Mouse (Mus musculus) fat pad, adult 2 months (tissue): ENCODE results near the gene Ccdc157.

ENCODE experiments used
- DNase-seq: peaks from one replicate; pipeline ENCODE4 v3.0.0-alpha.2; 2011; ENCODE audit warnings: low read depth, low spot score; ENCODE audit errors: extremely low read depth

The Ccdc157 gene

DNA sequence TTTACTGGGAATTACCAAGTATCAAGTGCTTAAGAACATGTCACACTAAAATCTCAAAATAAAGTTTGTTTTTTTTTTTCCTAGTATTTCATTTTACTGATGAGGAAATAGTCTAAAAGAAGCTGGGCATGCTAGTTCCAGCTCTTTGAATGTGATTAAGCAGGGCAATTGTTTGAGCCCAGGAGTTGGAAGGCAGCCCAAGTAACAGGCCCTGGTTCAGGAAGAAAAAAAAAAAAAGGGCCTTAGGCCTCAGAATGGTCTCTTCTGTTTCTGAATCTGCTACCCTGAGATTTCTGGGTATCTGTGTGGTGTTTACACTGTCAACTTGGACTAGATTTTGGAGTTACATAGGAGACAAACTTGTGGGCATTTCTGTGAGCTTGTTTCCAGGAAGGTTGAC, 23.4 kb upstream of the Ccdc157 start:
- no peak for DNase-seq

DNA sequence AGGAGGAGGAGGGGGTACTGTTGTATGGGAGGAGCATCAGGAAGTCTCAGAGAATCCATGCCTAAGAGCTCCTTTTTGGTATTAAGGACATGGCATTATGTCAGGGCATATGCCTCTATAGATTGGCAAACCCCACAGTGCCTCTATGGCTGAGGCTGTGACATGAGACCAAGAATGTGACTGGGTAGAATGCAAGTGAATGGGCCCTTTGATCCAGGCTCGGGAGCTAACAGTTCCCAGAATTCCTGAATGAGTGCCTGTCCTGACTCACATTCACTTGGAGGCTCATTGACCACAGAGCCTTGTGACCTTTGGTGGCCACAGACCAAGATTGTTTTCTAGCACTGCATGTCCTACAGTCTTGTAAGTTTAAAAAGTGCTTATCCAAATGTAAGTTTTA, 22.0 kb upstream of the Ccdc157 start:
- DNase-seq, result no peak

DNA sequence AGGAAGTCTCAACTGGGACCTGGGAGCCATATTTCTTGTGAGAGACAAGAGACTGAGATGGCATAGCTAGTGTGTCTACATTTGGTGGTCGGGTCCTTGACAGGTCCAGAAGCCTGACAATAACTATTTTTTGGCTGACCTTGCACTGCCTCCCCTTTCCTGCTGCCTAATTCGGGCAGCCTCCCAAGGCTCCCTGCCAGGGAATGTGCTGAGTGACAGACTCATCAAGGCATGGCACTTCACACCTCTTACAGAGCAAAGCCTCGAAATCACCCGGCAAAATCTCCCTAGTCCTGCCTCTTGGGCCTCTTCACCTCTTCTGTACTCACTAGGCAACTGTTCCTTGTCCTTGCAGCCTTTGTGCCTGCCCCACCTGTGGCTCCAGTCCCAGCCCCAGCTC, 17.6 kb upstream of the Ccdc157 start:
- no peak for DNase-seq

DNA sequence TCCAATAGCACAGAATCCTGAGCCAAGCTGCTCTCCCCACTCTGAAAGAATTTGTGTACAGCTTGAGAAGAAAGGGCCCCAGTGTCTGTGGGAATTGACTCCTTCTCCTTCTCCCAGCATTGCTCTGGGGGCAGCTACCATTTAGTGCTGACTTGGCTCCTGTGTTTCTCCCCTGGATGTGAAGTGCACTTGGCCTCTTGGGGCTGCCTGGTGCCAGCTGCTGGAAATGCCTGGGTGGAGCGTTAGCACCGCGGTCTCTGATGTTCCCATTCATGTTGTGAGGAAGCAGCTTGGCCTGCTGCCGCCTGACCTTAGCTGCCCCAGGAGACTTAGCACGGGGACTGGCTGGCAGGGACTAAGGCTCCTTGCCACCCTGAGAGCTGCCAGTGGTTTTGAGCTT, 14.5 kb upstream of the Ccdc157 start:
- no peak for DNase-seq

DNA sequence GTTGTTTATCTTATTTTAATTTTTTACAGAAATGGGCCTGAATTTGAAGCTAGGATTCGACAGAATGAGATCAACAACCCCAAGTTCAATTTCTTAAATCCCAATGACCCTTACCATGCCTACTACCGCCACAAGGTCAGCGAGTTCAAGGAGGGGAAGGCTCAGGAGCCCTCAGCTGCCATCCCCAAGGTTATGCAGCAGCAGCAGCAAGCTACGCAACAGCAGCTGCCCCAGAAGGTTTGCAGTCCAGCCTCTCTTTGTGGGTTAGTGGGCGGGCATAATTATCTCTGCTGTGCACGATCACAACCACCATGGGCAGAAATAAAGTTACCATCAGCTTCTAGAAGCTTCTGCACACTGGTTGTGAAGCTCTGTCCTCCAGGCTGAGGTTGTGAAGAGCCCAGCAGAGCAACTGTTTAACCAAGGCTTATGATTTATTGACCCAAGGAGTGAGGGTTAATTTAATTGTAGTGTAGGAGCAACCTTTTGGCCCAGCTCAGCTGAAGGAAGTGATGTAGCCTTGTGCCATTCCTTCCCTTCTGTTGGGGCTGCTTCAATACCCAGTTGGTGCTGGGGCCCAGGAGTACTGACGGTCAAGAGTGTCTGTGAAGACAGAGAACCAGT, 6.5 kb upstream of the Ccdc157 start:
- no peak for DNase-seq

DNA sequence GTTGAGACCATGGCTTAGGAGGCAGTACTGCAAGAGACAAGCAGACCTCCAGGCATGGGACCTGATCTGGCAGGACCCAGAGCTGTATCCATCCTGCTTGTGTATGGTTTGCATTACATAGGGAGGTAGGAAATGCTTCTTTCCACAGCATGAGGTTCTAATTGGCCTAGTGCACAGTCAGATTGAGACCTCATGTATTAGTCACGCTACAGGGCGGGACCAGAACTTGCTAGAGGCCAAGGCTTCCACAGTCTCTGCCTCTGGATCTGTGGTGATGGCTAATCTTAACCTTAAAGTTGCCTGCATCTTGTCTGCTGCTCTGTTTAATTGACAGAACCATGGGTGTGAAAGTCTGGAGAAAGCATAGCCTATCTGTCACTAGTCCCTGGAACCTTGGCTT, 4.6 kb upstream of the Ccdc157 start:
- DNase-seq, result no peak

DNA sequence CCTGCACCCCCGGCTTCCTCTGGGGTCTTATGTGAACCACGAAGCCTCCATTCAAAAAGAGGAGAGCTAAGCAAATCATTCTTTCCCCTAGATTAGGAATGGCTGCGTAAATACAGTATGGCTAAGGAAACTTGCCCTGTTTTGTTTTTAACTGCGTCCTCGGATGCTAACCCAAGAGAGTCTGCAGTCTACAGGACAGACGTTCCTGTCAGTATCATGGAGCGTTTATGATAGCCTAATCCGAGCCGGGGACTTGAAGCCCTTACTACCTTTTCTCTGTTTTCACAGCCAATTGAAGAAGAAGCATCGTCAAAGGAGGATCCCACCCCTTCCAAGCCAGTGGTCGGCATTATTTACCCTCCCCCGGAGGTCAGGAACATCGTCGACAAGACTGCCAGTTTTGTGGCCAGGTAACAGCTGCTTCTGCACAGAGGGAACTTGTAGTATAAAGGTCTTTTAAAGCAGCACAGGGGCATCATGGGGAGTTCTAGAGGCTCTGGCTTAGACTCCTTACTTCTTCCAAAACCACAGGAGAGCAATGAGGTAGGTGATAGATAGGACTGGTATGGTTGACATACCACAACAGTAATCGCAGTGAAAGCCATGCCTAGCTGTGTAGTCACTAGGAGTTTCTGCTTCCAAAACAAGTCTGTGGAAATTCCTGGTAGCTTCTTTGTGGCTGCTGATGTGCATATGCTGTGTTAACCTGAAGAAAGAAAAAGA, 826 bp upstream of the Ccdc157 start:
- DNase-seq, result no peak

DNA sequence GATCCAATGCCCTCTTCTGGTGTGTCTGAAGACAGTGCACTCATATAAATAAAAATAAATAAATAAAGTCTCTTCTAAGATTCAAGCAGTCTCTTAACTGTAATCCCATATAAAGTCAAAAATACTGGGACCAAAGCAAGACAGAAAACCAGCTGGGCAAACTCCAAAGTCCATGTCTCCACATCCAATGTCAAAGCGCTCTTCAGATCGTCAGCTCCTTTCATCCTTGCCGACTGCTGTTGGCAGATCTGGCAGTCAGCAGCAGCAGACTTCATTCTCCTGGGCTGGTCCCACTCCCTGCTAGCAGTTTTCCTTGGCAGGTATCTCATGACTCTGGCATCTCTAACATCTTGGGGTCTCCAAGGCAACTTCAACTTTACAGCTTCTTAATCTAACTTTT, 1.4 kb downstream of the Ccdc157 start:
- DNase-seq, result no peak

DNA sequence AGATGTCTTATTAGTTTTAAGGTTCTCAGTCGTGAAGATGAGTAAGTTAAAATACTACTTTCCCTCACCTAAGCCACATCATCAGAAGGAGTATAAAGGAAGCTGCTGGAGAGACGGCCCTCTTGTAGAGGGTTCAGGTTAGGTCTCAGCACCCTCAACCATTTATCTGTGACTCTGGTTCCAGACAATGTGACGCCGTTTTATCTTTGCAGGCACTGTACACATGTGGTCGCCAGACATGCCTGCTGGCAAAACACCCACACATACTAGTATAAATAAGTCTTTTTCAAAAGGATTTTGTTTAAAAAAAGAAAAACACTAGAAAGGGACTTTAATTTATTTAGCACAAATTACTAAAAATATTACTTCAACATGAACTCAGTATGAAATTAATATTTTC, 4.5 kb downstream of the Ccdc157 start:
- no peak for DNase-seq

DNA sequence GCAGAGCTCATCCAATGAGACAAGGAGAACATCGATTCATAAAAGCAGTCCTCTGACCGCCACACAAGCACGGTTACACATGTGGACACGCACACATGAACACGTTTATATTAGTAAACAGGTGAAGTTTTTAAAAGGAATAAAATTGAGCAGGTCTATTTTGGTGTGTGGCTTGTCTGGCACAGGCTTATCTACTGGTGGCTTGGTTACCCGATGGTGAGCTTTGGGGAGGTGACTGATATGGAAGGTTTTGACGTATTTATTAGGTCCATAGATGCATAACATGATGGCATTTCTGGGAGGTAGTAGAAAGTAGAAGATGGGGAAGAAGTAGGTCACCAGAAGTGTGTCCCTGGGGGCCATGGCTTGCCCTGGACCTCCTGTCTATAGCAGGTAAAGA, 6.4 kb downstream of the Ccdc157 start:
- DNase-seq, result no peak

DNA sequence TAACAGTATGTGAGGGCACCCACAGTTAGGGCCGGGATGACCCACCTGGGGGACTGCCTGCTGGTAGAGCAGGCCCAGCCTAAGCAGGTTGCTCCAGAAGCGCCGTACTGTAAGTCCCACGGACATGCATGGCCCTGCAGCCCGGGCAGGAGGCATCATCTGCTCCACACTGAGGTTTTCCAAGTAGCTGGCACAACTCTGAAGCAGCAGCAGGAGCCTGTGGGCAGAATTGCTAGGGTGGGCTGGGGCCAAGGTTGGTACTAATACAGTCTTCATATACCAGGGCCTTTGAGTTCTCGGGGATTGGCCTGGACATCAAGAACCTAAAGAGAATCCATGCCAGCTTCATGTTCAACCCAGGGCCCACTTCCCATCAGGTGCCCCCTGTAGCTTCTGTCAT, 10.2 kb downstream of the Ccdc157 start:
- DNase-seq, result no peak

DNA sequence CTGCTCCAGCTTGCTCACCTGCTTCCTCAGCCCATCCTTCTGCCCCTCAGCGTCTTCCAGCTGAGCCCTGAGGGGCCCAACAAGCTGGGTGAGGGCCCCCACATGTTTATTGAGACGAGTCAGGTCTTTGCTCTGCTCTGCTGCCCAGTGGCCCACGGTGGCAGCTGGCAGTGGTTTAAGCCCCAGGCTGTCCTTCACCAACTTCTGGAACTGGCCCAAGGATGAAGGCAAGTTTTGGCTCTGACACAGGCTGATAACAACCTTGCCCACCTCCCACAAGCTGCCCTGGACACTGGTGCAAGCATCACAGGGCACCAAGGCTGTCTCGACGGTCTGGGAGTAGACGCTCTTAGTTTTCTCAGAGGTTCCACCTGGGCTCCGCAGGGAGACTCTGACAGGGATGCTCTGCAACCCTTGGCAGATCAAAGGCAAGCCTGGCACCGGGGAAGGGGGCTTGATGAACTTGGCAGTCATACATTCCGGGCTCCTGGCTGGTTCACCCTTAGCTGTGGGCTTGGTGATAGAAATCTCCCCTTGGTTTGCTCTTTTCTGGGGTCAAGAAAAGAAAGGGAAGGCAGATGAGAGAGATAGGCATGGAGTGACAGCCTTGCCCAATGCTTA, 11.4 kb downstream of the Ccdc157 start:
- DNase-seq, result no peak

DNA sequence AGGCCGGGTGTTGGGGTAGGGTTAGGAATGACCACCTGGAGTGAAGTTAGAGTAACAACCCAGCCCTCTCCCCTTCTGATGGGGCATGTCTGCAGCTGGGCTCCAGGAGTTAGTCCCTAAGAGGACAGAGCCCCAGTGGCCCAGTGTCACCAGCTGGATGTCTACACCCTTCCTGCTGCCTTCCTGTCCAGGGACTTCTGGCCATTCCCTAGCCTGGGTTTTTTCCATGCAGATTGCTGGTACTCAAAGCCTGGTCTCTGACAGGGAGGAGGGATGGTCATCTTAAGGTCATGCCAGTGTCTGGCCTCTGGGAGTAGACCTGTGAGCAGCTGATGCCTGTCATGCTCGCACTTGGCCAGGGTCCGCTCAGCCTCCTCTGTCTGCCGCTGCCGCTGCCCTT, 12.0 kb downstream of the Ccdc157 start:
- DNase-seq, result no peak

DNA sequence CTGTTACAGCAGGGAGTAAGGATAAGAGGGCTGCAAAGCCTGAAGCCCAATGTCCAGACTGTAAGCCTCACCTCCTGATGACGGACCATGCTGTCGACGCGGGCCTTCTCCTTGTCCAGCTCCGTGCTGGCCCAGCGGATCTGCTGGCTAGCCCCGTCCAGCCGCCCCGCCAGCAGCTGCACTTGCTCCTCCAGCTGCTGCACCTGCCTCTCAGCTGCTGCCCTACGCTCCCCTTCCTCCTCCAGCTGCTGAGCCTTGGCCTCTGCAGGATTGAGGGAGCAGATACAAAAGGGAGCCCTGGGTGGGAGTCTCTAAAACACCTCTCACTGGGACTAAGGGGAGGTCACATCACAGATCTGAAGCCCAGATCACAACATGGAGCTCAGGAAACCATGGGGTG, 13.0 kb downstream of the Ccdc157 start:
- DNase-seq, result no peak

DNA sequence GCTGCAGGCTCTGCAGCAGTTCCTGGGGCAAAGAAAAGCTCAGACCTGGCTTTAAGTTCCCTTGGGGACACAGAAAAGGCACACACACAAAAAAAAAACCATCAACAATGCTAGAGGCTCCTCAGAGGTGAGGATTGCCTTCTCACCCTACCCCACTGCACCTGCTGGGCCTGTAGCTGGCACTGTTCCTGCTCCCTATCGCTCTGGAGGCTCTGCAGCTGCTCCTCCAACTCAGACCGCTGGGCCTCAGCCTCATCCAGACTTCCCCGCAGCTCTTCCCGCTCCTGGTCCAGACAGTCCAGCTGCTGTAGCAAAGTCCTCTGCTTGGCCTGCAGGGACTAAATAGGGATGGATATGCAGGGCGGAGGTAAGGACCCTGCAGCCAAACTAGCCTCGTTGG, 13.7 kb downstream of the Ccdc157 start:
- DNase-seq, result no peak

DNA sequence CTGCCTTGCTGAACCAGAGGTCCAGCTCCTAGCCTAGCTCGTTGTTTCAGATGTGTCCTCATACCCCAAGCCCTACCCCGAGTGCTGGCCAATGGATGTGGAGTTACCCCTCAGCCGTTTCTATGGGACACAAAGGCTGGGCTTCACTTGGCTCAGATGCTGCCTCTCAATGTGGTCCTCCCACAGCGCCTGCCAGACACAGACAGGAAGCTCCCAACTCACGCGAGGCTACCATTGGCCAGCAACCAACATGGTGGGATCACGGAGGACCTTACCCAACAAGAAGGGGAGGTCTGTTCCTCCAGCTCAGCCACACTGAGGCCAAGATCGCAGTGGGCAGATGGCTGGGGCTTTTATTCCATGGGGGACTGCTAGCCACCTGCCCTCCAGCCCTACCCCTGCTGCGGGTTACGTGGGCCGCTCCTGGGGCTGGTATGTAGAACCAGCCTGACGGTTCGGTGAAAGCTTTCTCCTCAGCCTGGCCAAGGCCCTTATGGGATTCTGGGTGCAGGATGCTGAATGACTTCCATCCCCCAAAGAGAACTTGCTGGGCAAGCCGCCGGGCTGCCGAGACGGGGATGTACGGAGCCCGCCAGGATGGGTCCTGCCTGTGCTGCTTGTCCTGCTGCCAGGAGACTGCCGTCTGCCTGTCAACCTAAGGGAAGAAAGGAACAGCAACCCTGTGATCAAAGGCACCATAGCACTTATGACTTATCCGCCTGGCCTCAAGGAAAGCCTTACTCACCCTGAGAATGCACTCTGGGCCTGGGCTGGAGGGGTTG, 16.6 kb downstream of the Ccdc157 start:
- no peak for DNase-seq

DNA sequence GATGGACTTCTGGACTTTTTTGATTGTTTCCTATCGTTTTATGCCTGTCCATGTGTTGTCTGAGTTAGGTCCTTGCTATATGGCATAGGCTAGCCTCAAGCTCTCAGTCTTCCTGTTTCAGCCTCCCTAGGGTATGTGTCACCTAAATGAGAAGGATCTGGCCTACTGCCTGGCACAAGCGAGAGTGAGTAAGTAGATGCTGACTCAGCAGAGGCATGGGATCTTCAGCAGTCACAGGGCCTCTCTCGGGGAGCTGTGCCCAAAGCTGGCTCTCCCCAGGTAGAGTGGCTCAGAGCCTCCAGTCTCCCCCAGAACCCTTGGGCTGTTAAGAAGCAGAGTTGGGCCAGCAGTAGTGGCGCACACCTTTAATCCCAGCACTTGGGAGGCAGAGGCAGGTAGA, 17.7 kb downstream of the Ccdc157 start:
- no peak for DNase-seq

DNA sequence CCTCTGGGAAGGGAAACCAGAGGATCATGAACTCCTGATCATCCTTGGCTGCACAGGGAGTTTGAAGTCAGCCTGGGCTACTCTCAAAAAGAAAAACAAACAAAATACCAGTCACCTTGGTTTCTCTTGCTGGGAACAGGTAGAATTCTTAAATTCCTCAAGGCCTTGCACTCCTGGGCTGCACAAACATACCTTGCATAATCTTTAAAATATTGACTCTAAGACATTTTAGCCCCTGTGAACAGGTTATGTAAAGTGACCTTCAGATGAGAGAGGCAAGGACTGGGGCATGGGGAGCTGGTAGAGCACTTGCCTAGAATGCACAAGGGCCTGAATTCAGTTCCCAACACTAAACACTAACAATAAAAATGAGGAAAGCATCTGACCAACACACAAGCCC, 18.6 kb downstream of the Ccdc157 start:
- no peak for DNase-seq

DNA sequence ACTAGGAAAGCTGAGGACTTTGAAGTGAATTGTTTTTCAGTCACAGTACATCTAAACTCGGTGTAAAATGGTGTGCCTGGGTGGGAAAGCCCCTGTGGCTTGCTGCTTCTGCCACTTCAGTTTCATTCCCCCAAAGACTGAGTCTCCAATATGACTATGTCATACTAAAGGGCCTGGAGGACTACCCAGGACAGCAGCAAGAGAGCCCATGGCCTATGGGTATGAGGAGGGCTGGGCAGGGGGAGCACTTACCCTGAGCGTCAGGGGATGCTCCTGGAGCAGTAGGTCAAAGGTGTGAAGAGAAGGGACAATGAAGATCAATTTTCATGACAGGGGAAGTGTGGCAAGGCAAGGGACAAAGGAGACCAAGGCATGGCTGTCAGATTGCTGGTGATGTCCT, 21.1 kb downstream of the Ccdc157 start:
- no peak for DNase-seq

DNA sequence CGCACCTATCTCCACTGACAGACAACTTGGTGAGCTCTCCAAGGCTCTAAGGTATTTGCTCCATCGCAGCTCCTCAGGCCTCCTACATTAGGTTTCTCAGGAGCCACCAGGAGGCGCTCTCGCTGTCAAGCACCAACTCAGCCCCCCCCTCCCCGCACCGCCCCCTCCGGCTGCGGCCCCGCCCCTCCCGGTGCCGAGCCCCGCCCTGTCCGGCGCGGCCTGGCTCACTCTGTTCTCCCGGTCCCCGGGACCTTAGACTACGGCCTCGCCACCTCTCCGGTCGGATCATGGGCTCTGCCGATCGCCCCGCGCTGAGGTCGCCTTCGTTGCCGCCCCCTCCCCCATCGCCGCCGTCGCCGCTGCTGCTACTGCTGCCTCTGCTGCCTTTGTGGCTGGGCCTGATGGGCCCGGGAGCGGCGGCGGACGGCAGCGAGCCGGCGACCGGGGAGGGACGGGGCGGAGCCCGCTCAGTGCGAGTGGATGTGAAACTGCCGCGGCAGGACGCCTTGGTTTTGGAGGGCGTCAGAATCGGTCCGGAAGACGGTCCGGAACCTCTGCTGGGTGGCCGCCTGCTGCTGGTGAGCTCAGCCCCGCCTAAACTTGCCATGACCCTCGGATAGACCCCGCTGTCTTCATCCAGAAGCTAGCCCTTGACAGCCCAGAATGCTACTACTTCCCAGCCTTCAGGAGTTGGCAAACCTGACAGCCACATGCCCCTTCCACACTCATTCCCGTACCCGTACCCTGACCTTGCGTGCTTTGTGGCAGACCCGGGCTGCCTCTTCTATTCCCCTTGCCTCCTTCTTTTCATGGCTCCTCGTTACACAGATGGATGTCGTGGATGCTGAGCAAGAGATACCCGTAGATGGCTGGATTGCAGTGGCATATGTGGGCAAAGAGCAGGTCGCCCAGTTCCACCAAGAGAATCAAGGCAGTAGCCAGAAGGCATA, 24.8 kb downstream of the Ccdc157 start, which contains the start of gene Rnf215:
Gene Rnf215 (plus strand): TSS at position 217 of the 950 bp plus-strand sequence.
- DNase-seq, result no peak

DNA sequence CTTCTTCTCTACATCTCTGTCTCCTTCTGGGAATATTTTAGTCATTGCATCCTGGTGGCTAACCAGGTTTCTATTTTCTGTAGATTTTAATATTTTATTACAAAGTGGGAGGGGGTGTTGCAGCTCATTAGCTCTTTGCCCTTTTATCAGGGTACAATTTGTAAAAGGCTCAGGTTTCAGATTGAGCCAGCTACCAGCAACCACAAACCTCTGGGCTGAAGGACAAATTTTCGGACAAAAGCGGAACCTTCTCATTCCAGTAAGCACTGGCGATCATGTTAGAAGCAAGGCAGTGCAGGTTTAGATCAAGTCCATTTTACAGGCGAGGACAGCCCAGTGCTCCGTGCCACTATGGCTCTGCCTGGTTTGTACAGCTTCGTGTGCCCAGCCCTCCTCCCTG, 25.7 kb downstream of the Ccdc157 start:
- no peak for DNase-seq
